Mouse (Mus musculus): ENCODE data around the gene B4galt2. TPM values are rescaled to one million over a fixed set of nuclear protein-coding genes. Genes with fewer than 3 reads are reported as not detected.

B4galt2 gene
- total and polyA plus RNA-seq, 2 experiments from 2014 or later: 90.6 to 192 TPM

GRCm38 (mm10) chr4:117850176-117850575 is 33.1 kb downstream of the B4galt2 start:
- H3K9ac ChIP-seq: no peak overlapping the region
- TF ChIP-seq CTCF (IDR thresholded peaks at IDR 0.05; ENCODE audit: low read depth): no peak
- H3K4me2 ChIP-seq (ENCODE audit: low read depth): no peak overlapping the region
- ATAC-seq (no peak), DNase-seq (no peak)
- H3K27ac ChIP-seq (ENCODE audit: low read depth, low read length): no peak overlapping the region
- no peaks in the 10 kb centered on the region for H3K36me3 ChIP-seq (ENCODE audit: insufficient read depth)
- no peaks in the 10 kb centered on the region for H3K27me3 ChIP-seq (ENCODE audit: insufficient read depth, low read length)
- H3K9me3 ChIP-seq (ENCODE audit: low read length): no peaks in the 10 kb centered on the region
- no peaks in the 10 kb centered on the region for H3K4me1 ChIP-seq (ENCODE audit: insufficient read depth)
- H3K4me3 ChIP-seq (ENCODE audit: low read depth, low read length): no peak overlapping the region
- 72% methylated on average over 7 of the region's 7 CpGs for WGBS

- no peak overlapping the region for H3K27ac ChIP-seq (ENCODE audit: low read depth, low read length)
- no peak overlapping the region for H3K4me2 ChIP-seq (ENCODE audit: low read depth)
- H3K36me3 ChIP-seq (ENCODE audit: insufficient read depth): no peaks in the 10 kb centered on the region
- H3K4me1 ChIP-seq (ENCODE audit: insufficient read depth): no peaks in the 10 kb centered on the region
- no peak overlapping the region for H3K9ac ChIP-seq
- DNase-seq (no peak), ATAC-seq (peak; percentile 58)
- no peaks in the 10 kb centered on the region for H3K9me3 ChIP-seq (ENCODE audit: low read length)
- H3K4me3 ChIP-seq (ENCODE audit: low read depth, low read length): no peak overlapping the region
- no peaks in the 10 kb centered on the region for H3K27me3 ChIP-seq (ENCODE audit: insufficient read depth, low read length)
- no peak for TF ChIP-seq CTCF (IDR thresholded peaks at IDR 0.05; ENCODE audit: low read depth)
- 30% methylated on average over 5 of the region's 5 CpGs for WGBS
These were observed 33.8 kb downstream of the B4galt2 start for GRCm38 (mm10) chr4:117849506-117849905.

GRCm38 (mm10) chr4:117849063-117849462 is 34.2 kb downstream of the B4galt2 start:
- Histone ChIP-seq H3K36me3 (ENCODE audit: insufficient read depth) (no peaks in the 10 kb centered on the region), H3K27ac (ENCODE audit: low read depth, low read length) (no peak overlapping the region), H3K9ac (no peak overlapping the region), H3K4me1 (ENCODE audit: insufficient read depth) (no peaks in the 10 kb centered on the region), H3K4me3 (ENCODE audit: low read depth, low read length) (no peak overlapping the region), H3K9me3 (ENCODE audit: low read length) (no peaks in the 10 kb centered on the region), H3K27me3 (ENCODE audit: insufficient read depth, low read length) (no peaks in the 10 kb centered on the region), H3K4me2 (ENCODE audit: low read depth) (no peak overlapping the region)
- no peak for TF ChIP-seq CTCF (IDR thresholded peaks at IDR 0.05; ENCODE audit: low read depth)
- DNase-seq (no peak), ATAC-seq (peak; percentile 14; the same call in 1 of the 2 replicates)
- whole genome bisulfite sequencing: 52% methylated on average over 17 of the region's 17 CpGs

- Histone ChIP-seq H3K36me3 (ENCODE audit: insufficient read depth) (no peaks in the 10 kb centered on the region), H3K4me3 (ENCODE audit: low read depth, low read length) (no peak overlapping the region), H3K9ac (no peak overlapping the region), H3K4me2 (ENCODE audit: low read depth) (no peak overlapping the region), H3K27ac (ENCODE audit: low read depth, low read length) (no peak overlapping the region), H3K4me1 (ENCODE audit: insufficient read depth) (no peaks in the 10 kb centered on the region), H3K27me3 (ENCODE audit: insufficient read depth, low read length) (no peaks in the 10 kb centered on the region), H3K9me3 (ENCODE audit: low read length) (no peaks in the 10 kb centered on the region)
- DNase-seq: peak; percentile 52
- 17% methylated on average over 2 of the region's 2 CpGs for WGBS
- no peak for TF ChIP-seq CTCF (IDR thresholded peaks at IDR 0.05; ENCODE audit: low read depth)
- peak; percentile 77 for ATAC-seq
These were observed 36.3 kb downstream of the B4galt2 start for GRCm38 (mm10) chr4:117847011-117847410.

- no peak overlapping the region for H3K4me2 ChIP-seq (ENCODE audit: low read depth)
- no peaks in the 10 kb centered on the region for H3K27me3 ChIP-seq (ENCODE audit: insufficient read depth, low read length)
- H3K36me3 ChIP-seq (ENCODE audit: insufficient read depth): no peaks in the 10 kb centered on the region
- no peak overlapping the region for H3K4me3 ChIP-seq (ENCODE audit: low read depth, low read length)
- TF ChIP-seq CTCF (IDR thresholded peaks at IDR 0.05; ENCODE audit: low read depth): no peak
- H3K27ac ChIP-seq (ENCODE audit: low read depth, low read length): no peak overlapping the region
- H3K4me1 ChIP-seq (ENCODE audit: insufficient read depth): no peaks in the 10 kb centered on the region
- no peak overlapping the region for H3K9ac ChIP-seq
- DNase-seq (no peak), ATAC-seq (no peak)
- no peaks in the 10 kb centered on the region for H3K9me3 ChIP-seq (ENCODE audit: low read length)
- 95% methylated on average over 4 of the region's 4 CpGs for WGBS
These were observed 37.0 kb downstream of the B4galt2 start for GRCm38 (mm10) chr4:117846261-117846660.

- H3K27me3 ChIP-seq (ENCODE audit: insufficient read depth, low read length): no peaks in the 10 kb centered on the region
- H3K9me3 ChIP-seq (ENCODE audit: low read length): no peaks in the 10 kb centered on the region
- H3K27ac ChIP-seq (ENCODE audit: low read depth, low read length): no peak overlapping the region
- H3K4me1 ChIP-seq (ENCODE audit: insufficient read depth): no peaks in the 10 kb centered on the region
- H3K4me3 ChIP-seq (ENCODE audit: low read depth, low read length): no peak overlapping the region
- TF ChIP-seq CTCF (IDR thresholded peaks at IDR 0.05; ENCODE audit: low read depth): no peak
- no peaks in the 10 kb centered on the region for H3K36me3 ChIP-seq (ENCODE audit: insufficient read depth)
- ATAC-seq (no peak), DNase-seq (no peak)
- no peak overlapping the region for H3K9ac ChIP-seq
- WGBS: 81% methylated on average over 11 of the region's 11 CpGs
- no peak overlapping the region for H3K4me2 ChIP-seq (ENCODE audit: low read depth)
These were observed 38.0 kb downstream of the B4galt2 start for GRCm38 (mm10) chr4:117845316-117845715.

GRCm38 (mm10) chr4:117844467-117844866 is 38.8 kb downstream of the B4galt2 start:
- no peaks in the 10 kb centered on the region for H3K36me3 ChIP-seq (ENCODE audit: insufficient read depth)
- no peak overlapping the region for H3K4me3 ChIP-seq (ENCODE audit: low read depth, low read length)
- no peaks in the 10 kb centered on the region for H3K9me3 ChIP-seq (ENCODE audit: low read length)
- 91% methylated on average over 5 of the region's 5 CpGs for WGBS
- H3K4me2 ChIP-seq (ENCODE audit: low read depth): no peak overlapping the region
- H3K27ac ChIP-seq (ENCODE audit: low read depth, low read length): no peak overlapping the region
- no peaks in the 10 kb centered on the region for H3K4me1 ChIP-seq (ENCODE audit: insufficient read depth)
- DNase-seq (no peak), ATAC-seq (no peak)
- no peak overlapping the region for H3K9ac ChIP-seq
- TF ChIP-seq CTCF (IDR thresholded peaks at IDR 0.05; ENCODE audit: low read depth): no peak
- no peaks in the 10 kb centered on the region for H3K27me3 ChIP-seq (ENCODE audit: insufficient read depth, low read length)

- Histone ChIP-seq H3K4me3 (ENCODE audit: low read depth, low read length) (no peak overlapping the region), H3K36me3 (ENCODE audit: insufficient read depth) (no peaks in the 10 kb centered on the region), H3K27ac (ENCODE audit: low read depth, low read length) (no peak overlapping the region), H3K9me3 (ENCODE audit: low read length) (no peaks in the 10 kb centered on the region), H3K9ac (no peak overlapping the region), H3K27me3 (ENCODE audit: insufficient read depth, low read length) (no peaks in the 10 kb centered on the region), H3K4me2 (ENCODE audit: low read depth) (no peak overlapping the region), H3K4me1 (ENCODE audit: insufficient read depth) (no peaks in the 10 kb centered on the region)
- no peak for TF ChIP-seq CTCF (IDR thresholded peaks at IDR 0.05; ENCODE audit: low read depth)
- WGBS: 80% methylated on average over 5 of the region's 5 CpGs
- no peak for ATAC-seq
- DNase-seq: no peak
These were observed 40.2 kb downstream of the B4galt2 start for GRCm38 (mm10) chr4:117843101-117843500.

Measured in forebrain, postnatal 0 days (tissue).